Mouse (Mus musculus) testis, adult 2 months (tissue): Measurements from ENCODE around the gene Hoxc4. TPM values are rescaled to one million over a fixed set of nuclear protein-coding genes. Genes with fewer than 3 reads are reported as not detected.

Experiments used
- H3K27ac ChIP-seq: fragments of 200-500 bp; 2 replicates; pipeline ENCODE4 v1.5.1; 2012; ENCODE audit warnings: low read depth, low read length; ENCODE audit not compliant: control insufficient read depth, insufficient read depth
- H3K27me3 ChIP-seq: fragments of 200-500 bp; 2 replicates; pipeline ENCODE4 v1.6.1; 2012; ENCODE audit warnings: mild to moderate bottlenecking, low read length, moderate library complexity; ENCODE audit not compliant: control insufficient read depth, insufficient read depth
- H3K36me3 ChIP-seq: fragments of 200-500 bp; 2 replicates; pipeline ENCODE4 v1.6.1; 2012; ENCODE audit warnings: mild to moderate bottlenecking, low read length; ENCODE audit not compliant: control insufficient read depth, insufficient read depth
- H3K4me1 ChIP-seq: fragments of 200-500 bp; 2 replicates; pipeline ENCODE4 v1.6.1; 2012; ENCODE audit warnings: low read length; ENCODE audit not compliant: control insufficient read depth, insufficient read depth
- H3K4me3 ChIP-seq: fragments of 200-500 bp; 2 replicates; pipeline ENCODE4 v1.5.1; 2012; ENCODE audit warnings: low read depth, mild to moderate bottlenecking, low read length, moderate library complexity, mixed read lengths; ENCODE audit not compliant: control insufficient read depth
- CTCF ChIP-seq: fragments of 200-500 bp; IDR thresholded peaks from 2 replicates; pipeline ENCODE4 v1.5.1; 2012; ENCODE audit warnings: low read depth, mild to moderate bottlenecking, inconsistent platforms, low read length, moderate library complexity; ENCODE audit not compliant: control insufficient read depth, insufficient read depth, insufficient replicate concordance
- POLR2A ChIP-seq: fragments of 200-500 bp; IDR thresholded peaks from 2 replicates; pipeline ENCODE4 v1.6.1; 2012; ENCODE audit warnings: low read depth, mild to moderate bottlenecking, inconsistent platforms, low read length, moderate library complexity; ENCODE audit not compliant: control insufficient read depth
- polyA plus RNA-seq: library from polyadenylated mRNA; depleted of rRNA; stranded (reverse); fragments of >200 nt; gene quantifications from 2 replicates; pipeline ENCODE4 v1.2.3, GENCODE M21; 2012; rRNA removed

The Hoxc4 gene
- polyA plus RNA-seq, 1 experiment, result 0.33 TPM

DNA sequence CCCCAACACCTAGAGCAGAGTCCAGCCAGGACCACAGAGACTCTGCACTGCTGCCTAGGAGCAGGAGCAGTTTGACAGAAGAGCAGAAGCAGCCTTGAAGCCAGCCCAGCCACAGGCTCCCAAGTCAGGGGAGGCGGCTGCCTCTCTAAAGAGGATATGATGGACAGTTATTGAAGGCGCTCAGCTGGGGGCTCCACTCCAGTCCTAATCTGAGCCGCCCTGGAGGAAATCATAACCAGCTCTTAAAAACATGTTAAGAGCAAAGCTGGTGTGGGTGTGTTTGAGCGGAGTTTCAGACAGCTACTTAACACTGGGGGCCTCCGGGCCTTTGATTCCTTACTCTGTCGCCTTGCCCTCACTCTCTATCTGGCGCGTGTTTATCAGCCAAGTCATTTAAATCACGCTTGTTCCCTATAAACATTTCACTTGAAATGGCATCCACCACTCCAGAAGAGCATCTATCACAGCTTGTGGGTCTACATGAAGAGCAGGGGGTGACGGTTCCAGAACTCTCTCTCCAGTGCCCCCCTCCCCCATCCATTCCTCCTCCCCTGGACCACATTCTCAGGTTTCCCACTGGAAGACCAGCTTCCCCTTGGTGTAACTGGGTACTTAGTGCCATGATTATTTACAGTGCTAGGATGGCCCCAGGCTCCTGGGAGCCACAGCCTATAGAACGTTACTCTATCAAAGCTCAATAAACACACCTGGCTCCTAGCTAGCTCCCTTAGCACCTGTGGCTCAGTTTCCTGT lies 56.1 kb downstream of the Hoxc4 start:
- H3K27me3 ChIP-seq, result no peaks in the 10 kb centered on the region
- TF ChIP-seq POLR2A (no peak), CTCF (no peak)
- no peak overlapping the region for H3K27ac ChIP-seq
- no peak overlapping the region for H3K4me3 ChIP-seq
- no peaks in the 10 kb centered on the region for H3K36me3 ChIP-seq
- H3K4me1 ChIP-seq, result no peaks in the 10 kb centered on the region

GRCm38 (mm10) chr15:103077673-103078072 lies 58.9 kb downstream of the Hoxc4 start:
- Histone ChIP-seq H3K4me1 (no peaks in the 10 kb centered on the region), H3K27me3 (no peaks in the 10 kb centered on the region)

GRCm38 (mm10) chr15:103082622-103083021 lies 63.9 kb downstream of the Hoxc4 start:
- Histone ChIP-seq H3K4me1 (peaks cover 4% of the 10 kb centered on the region), H3K4me3 (no peak overlapping the region), H3K27me3 (peaks cover 4% of the 10 kb centered on the region; the same call in 1 of the 2 replicates), H3K36me3 (no peaks in the 10 kb centered on the region), H3K27ac (no peak overlapping the region)
- no peak for TF ChIP-seq POLR2A
- TF ChIP-seq CTCF, result no peak

More at GRCm38 (mm10) chr15:103077673-103078072, 58.9 kb downstream of the Hoxc4 start:
- TF ChIP-seq POLR2A (no peak), CTCF (no peak)
- H3K4me3 ChIP-seq, result no peak overlapping the region
- H3K36me3 ChIP-seq, result no peaks in the 10 kb centered on the region
- no peak overlapping the region for H3K27ac ChIP-seq

DNA sequence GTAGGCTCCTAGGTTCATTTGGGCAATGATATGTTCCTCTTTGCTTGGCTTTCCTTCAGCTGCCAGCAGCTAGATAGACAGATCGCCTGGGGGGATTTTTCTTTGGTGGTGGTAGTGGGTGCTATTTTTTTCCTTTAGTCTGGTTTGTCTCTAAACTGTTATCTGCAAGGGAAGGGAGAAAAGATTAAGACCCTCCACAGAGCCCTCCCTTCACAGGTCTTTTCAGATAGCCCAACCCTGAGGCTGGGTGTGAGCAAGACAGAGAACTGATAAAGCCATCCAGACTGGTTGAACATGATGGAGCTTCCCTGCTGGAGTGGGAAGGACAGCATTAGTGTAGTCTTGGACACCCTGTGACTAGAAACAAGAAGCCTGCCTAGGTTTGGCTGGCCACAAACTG lies 64.9 kb downstream of the Hoxc4 start:
- H3K27me3 ChIP-seq, result peaks cover 4% of the 10 kb centered on the region; the same call in 1 of the 2 replicates

GRCm38 (mm10) chr15:103084944-103085343 lies 66.2 kb downstream of the Hoxc4 start:
- Histone ChIP-seq H3K27me3 (peaks cover 4% of the 10 kb centered on the region; the same call in 1 of the 2 replicates), H3K36me3 (no peaks in the 10 kb centered on the region), H3K4me3 (no peak overlapping the region), H3K27ac (no peak overlapping the region), H3K4me1 (peaks cover 4% of the 10 kb centered on the region)
- TF ChIP-seq CTCF, result no peak
- TF ChIP-seq POLR2A, result no peak

More for the DNA sequence above, 64.9 kb downstream of the Hoxc4 start:
- Histone ChIP-seq H3K4me1 (peaks cover 4% of the 10 kb centered on the region), H3K36me3 (no peaks in the 10 kb centered on the region), H3K4me3 (no peak overlapping the region), H3K27ac (no peak overlapping the region)
- TF ChIP-seq CTCF (no peak), POLR2A (no peak)

GRCm38 (mm10) chr15:103085831-103086671 lies 67.3 kb downstream of the Hoxc4 start:
- no peak for TF ChIP-seq POLR2A
- no peak for TF ChIP-seq CTCF
- no peak overlapping the region for H3K27ac ChIP-seq
- H3K36me3 ChIP-seq, result no peaks in the 10 kb centered on the region
- peaks cover 4% of the 10 kb centered on the region for H3K4me1 ChIP-seq
- H3K27me3 ChIP-seq, result peaks cover 4% of the 10 kb centered on the region; the same call in 1 of the 2 replicates
- H3K4me3 ChIP-seq, result peak overlapping the region; percentile 6

Other genes starting within 250 kb of the Hoxc4 start
- not detected in 2 replicates for gene Hoxc13, start 97.8 kb upstream of the Hoxc4 start, polyA plus RNA-seq
- gene Hoxc12, start 82.2 kb upstream of the Hoxc4 start, polyA plus RNA-seq, result not detected in 2 replicates
- gene Hoxc11, start 64.5 kb upstream of the Hoxc4 start, polyA plus RNA-seq, result not detected in 2 replicates
- 0.29 and 0.31 TPM in 2 replicates for gene Hoxc10, start 52.1 kb upstream of the Hoxc4 start, polyA plus RNA-seq
- gene Hoxc5, start 51.5 kb upstream of the Hoxc4 start, polyA plus RNA-seq, result 0.53 and 0.66 TPM in 2 replicates
- gene Hoxc9, start 42.5 kb upstream of the Hoxc4 start, polyA plus RNA-seq, result 2.1 and 2.6 TPM in 2 replicates
- gene Hoxc8, start 28.3 kb upstream of the Hoxc4 start, polyA plus RNA-seq, result 0.15 and 0.34 TPM in 2 replicates
- gene Hoxc6, start 20.7 kb upstream of the Hoxc4 start, polyA plus RNA-seq, result 1.0 and 1.1 TPM in 2 replicates
- gene Smug1, start 148.2 kb downstream of the Hoxc4 start, polyA plus RNA-seq, result 3.4 and 3.8 TPM in 2 replicates
- 11.8 and 15.7 TPM in 2 replicates for gene Cbx5, start 220.9 kb downstream of the Hoxc4 start, polyA plus RNA-seq
- 43.2 and 53.3 TPM in 2 replicates for gene Hnrnpa1, start 221.5 kb downstream of the Hoxc4 start, polyA plus RNA-seq
- 8.9 and 10.6 TPM in 2 replicates for gene Nfe2, start 239.5 kb downstream of the Hoxc4 start, polyA plus RNA-seq